Mouse (Mus musculus) ES-E14 (cell line): ENCODE data around the gene Ankrd39.

Experiments used
- CHD2 ChIP-seq: IDR thresholded peaks from 2 replicates; pipeline ENCODE4 v1.6.1; 2014; ENCODE audit warnings: mild to moderate bottlenecking, low read depth, low read length, inconsistent platforms
- MAFK ChIP-seq: IDR thresholded peaks from 2 replicates; pipeline ENCODE4 v1.6.1; 2014; ENCODE audit warnings: mild to moderate bottlenecking, low read depth, low read length, inconsistent platforms; ENCODE audit not compliant: insufficient read depth
- ZC3H11A ChIP-seq: IDR thresholded peaks from 2 replicates; pipeline ENCODE4 v1.6.1; 2012; ENCODE audit warnings: low read depth, mild to moderate bottlenecking, inconsistent platforms, low read length, borderline replicate concordance
- ZNF384 ChIP-seq: IDR thresholded peaks from 2 replicates; pipeline ENCODE4 v1.6.1; 2012; ENCODE audit warnings: low read depth, low read length, inconsistent platforms

- TF ChIP-seq MAFK, result no peak
- no peak for TF ChIP-seq CHD2
- peak; percentile 95 for TF ChIP-seq ZNF384
- TF ChIP-seq ZC3H11A, result peak; percentile 30; the same call in 1 of the 2 replicates
Measured at GRCm38 (mm10) chr1:36513718-36514117, 33.5 kb downstream of the Ankrd39 start.
